Mouse (Mus musculus): Measurements from ENCODE around the gene Lrr1.

- TF ChIP-seq CTCF (IDR thresholded peaks at IDR 0.05; ENCODE audit: borderline replicate concordance, control insufficient read depth, extremely low read depth, insufficient read depth, low read length, poor library complexity) (no peak), POLR2A (IDR thresholded peaks at IDR 0.05; ENCODE audit: control insufficient read depth, extremely low read depth, insufficient read depth, low read length, poor library complexity) (no peak)
Measured at GRCm38 (mm10) chr12:69215000-69215785, 46.6 kb downstream of the Lrr1 start.

Data from thymus, adult 2 months (tissue).